Mouse (Mus musculus): Measurements from ENCODE around the gene Tsnax. TPM values are rescaled to one million over a fixed set of nuclear protein-coding genes. Genes with fewer than 3 reads are reported as not detected.

Tsnax gene
- polyA plus RNA-seq, 1 experiment from 2014 or later: 60.6 TPM

- H3K4me2 ChIP-seq (replicated peaks; ENCODE audit: low read depth, low read length): no peak overlapping the region
- no peak overlapping the region for H3K9ac ChIP-seq (replicated peaks; ENCODE audit: low read depth)
- ATAC-seq: no peak
- H3K4me1 ChIP-seq (ENCODE audit: insufficient read depth, low read depth, low read length): no peaks in the 10 kb centered on the region
- H3K4me3 ChIP-seq (ENCODE audit: low read depth, low read length): no peak overlapping the region
- WGBS: 56% methylated on average over 6 of the region's 6 CpGs
- H3K36me3 ChIP-seq (ENCODE audit: insufficient read depth, low read length): no peaks in the 10 kb centered on the region
- H3K27me3 ChIP-seq (replicated peaks; ENCODE audit: insufficient read depth, low read length): no peaks in the 10 kb centered on the region
- no peaks in the 10 kb centered on the region for H3K9me3 ChIP-seq (ENCODE audit: low read length)
- TF ChIP-seq EP300 (IDR thresholded peaks at IDR 0.05) (no peak), CTCF (IDR thresholded peaks at IDR 0.05) (no peak)
- H3K27ac ChIP-seq (ENCODE audit: low read length): no peak overlapping the region
- no peak for DNase-seq (ENCODE audit: low spot score)
Observed at GRCm38 (mm10) chr8:125049826-125050225, 37.0 kb downstream of the Tsnax start.

GRCm38 (mm10) chr8:125052026-125052425, 39.2 kb downstream of the Tsnax start:
- Histone ChIP-seq H3K4me1 (ENCODE audit: insufficient read depth, low read depth, low read length) (no peaks in the 10 kb centered on the region), H3K27me3 (replicated peaks; ENCODE audit: insufficient read depth, low read length) (no peaks in the 10 kb centered on the region), H3K4me2 (replicated peaks; ENCODE audit: low read depth, low read length) (no peak overlapping the region), H3K27ac (ENCODE audit: low read length) (no peak overlapping the region), H3K9ac (replicated peaks; ENCODE audit: low read depth) (no peak overlapping the region), H3K9me3 (ENCODE audit: low read length) (no peaks in the 10 kb centered on the region), H3K4me3 (ENCODE audit: low read depth, low read length) (no peak overlapping the region), H3K36me3 (ENCODE audit: insufficient read depth, low read length) (no peaks in the 10 kb centered on the region)
- DNase-seq (ENCODE audit: low spot score): peak; percentile 81
- ATAC-seq: no peak
- TF ChIP-seq CTCF (IDR thresholded peaks at IDR 0.05) (peak; percentile 88), EP300 (IDR thresholded peaks at IDR 0.05) (no peak)
- WGBS: 35% methylated on average over 2 of the region's 2 CpGs

- Histone ChIP-seq H3K27me3 (replicated peaks; ENCODE audit: insufficient read depth, low read length) (no peaks in the 10 kb centered on the region), H3K36me3 (ENCODE audit: insufficient read depth, low read length) (no peaks in the 10 kb centered on the region), H3K4me1 (ENCODE audit: insufficient read depth, low read depth, low read length) (no peaks in the 10 kb centered on the region), H3K4me2 (replicated peaks; ENCODE audit: low read depth, low read length) (peak within 1 kb of the TSS; percentile 92), H3K9ac (replicated peaks; ENCODE audit: low read depth) (peak within 1 kb of the TSS; percentile 76), H3K27ac (ENCODE audit: low read length) (peak within 1 kb of the TSS; percentile 90), H3K9me3 (ENCODE audit: low read length) (no peaks in the 10 kb centered on the region), H3K4me3 (ENCODE audit: low read depth, low read length) (peak within 1 kb of the TSS; percentile 56)
- 3% methylated on average over 55 of the region's 65 CpGs for WGBS
- TF ChIP-seq EP300 (IDR thresholded peaks at IDR 0.05) (no peak), CTCF (IDR thresholded peaks at IDR 0.05) (no peak)
- peak; percentile 49 for DNase-seq (ENCODE audit: low spot score)
- peak; percentile 52 for ATAC-seq
Observed at GRCm38 (mm10) chr8:125053505-125054435, 41.0 kb downstream of the Tsnax start, which contains the start of gene Disc1. TSS of gene Disc1 (plus strand) at chr8:125054195.

GRCm38 (mm10) chr8:125054436-125054810, 41.6 kb downstream of the Tsnax start:
- no peaks in the 10 kb centered on the region for H3K9me3 ChIP-seq (ENCODE audit: low read length)
- under 1% methylated on average over 37 of the region's 38 CpGs for WGBS

GRCm38 (mm10) chr8:125060904-125061303, 48.1 kb downstream of the Tsnax start:
- no peak overlapping the region for H3K9ac ChIP-seq (replicated peaks; ENCODE audit: low read depth)
- no peak overlapping the region for H3K4me3 ChIP-seq (ENCODE audit: low read depth, low read length)
- H3K27me3 ChIP-seq (replicated peaks; ENCODE audit: insufficient read depth, low read length): no peaks in the 10 kb centered on the region
- H3K4me1 ChIP-seq (ENCODE audit: insufficient read depth, low read depth, low read length): no peaks in the 10 kb centered on the region
- no peaks in the 10 kb centered on the region for H3K36me3 ChIP-seq (ENCODE audit: insufficient read depth, low read length)
- TF ChIP-seq CTCF (IDR thresholded peaks at IDR 0.05) (no peak), EP300 (IDR thresholded peaks at IDR 0.05) (no peak)
- H3K4me2 ChIP-seq (replicated peaks; ENCODE audit: low read depth, low read length): no peak overlapping the region
- no peak overlapping the region for H3K27ac ChIP-seq (ENCODE audit: low read length)
- WGBS: 83% methylated on average over 8 of the region's 8 CpGs
- ATAC-seq (no peak), DNase-seq (ENCODE audit: low spot score) (no peak)
- H3K9me3 ChIP-seq (ENCODE audit: low read length): no peaks in the 10 kb centered on the region

More at GRCm38 (mm10) chr8:125054436-125054810, 41.6 kb downstream of the Tsnax start:
- H3K9ac ChIP-seq (replicated peaks; ENCODE audit: low read depth): peak overlapping the region; percentile 76
- DNase-seq (ENCODE audit: low spot score) (peak; percentile 81), ATAC-seq (peak; percentile 91)
- H3K4me1 ChIP-seq (ENCODE audit: insufficient read depth, low read depth, low read length): no peaks in the 10 kb centered on the region
- no peaks in the 10 kb centered on the region for H3K27me3 ChIP-seq (replicated peaks; ENCODE audit: insufficient read depth, low read length)
- TF ChIP-seq CTCF (IDR thresholded peaks at IDR 0.05) (peak; percentile 47), EP300 (IDR thresholded peaks at IDR 0.05) (no peak)
- peak overlapping the region; percentile 90 for H3K27ac ChIP-seq (ENCODE audit: low read length)
- peak overlapping the region; percentile 56 for H3K4me3 ChIP-seq (ENCODE audit: low read depth, low read length)
- peak overlapping the region; percentile 92 for H3K4me2 ChIP-seq (replicated peaks; ENCODE audit: low read depth, low read length)
- no peaks in the 10 kb centered on the region for H3K36me3 ChIP-seq (ENCODE audit: insufficient read depth, low read length)

GRCm38 (mm10) chr8:125065596-125065995, 52.8 kb downstream of the Tsnax start:
- H3K36me3 ChIP-seq (ENCODE audit: insufficient read depth, low read length): no peaks in the 10 kb centered on the region
- no peak overlapping the region for H3K9ac ChIP-seq (replicated peaks; ENCODE audit: low read depth)
- WGBS: 57% methylated on average over 6 of the region's 6 CpGs
- no peaks in the 10 kb centered on the region for H3K9me3 ChIP-seq (ENCODE audit: low read length)
- H3K27ac ChIP-seq (ENCODE audit: low read length): no peak overlapping the region
- no peaks in the 10 kb centered on the region for H3K27me3 ChIP-seq (replicated peaks; ENCODE audit: insufficient read depth, low read length)
- no peak overlapping the region for H3K4me2 ChIP-seq (replicated peaks; ENCODE audit: low read depth, low read length)
- DNase-seq (ENCODE audit: low spot score): no peak
- H3K4me1 ChIP-seq (ENCODE audit: insufficient read depth, low read depth, low read length): no peaks in the 10 kb centered on the region
- ATAC-seq: no peak
- H3K4me3 ChIP-seq (ENCODE audit: low read depth, low read length): no peak overlapping the region
- TF ChIP-seq EP300 (IDR thresholded peaks at IDR 0.05) (no peak), CTCF (IDR thresholded peaks at IDR 0.05) (no peak)
